Mouse (Mus musculus): ENCODE data around the gene Exd2. TPM values are rescaled to one million over a fixed set of nuclear protein-coding genes. Genes with fewer than 3 reads are reported as not detected.
A peak's percentile ranks its signal among the peaks of the same experiment; 100 is the strongest.
"Not testable (repeated sequence)": the region's sequence is repeated elsewhere in the genome, so short reads cannot be mapped to it uniquely, and the experiment has no call there.

Gene Exd2
- total RNA-seq (2021): 10 to 100 TPM; 14.3 to 14.4 TPM

DNA sequence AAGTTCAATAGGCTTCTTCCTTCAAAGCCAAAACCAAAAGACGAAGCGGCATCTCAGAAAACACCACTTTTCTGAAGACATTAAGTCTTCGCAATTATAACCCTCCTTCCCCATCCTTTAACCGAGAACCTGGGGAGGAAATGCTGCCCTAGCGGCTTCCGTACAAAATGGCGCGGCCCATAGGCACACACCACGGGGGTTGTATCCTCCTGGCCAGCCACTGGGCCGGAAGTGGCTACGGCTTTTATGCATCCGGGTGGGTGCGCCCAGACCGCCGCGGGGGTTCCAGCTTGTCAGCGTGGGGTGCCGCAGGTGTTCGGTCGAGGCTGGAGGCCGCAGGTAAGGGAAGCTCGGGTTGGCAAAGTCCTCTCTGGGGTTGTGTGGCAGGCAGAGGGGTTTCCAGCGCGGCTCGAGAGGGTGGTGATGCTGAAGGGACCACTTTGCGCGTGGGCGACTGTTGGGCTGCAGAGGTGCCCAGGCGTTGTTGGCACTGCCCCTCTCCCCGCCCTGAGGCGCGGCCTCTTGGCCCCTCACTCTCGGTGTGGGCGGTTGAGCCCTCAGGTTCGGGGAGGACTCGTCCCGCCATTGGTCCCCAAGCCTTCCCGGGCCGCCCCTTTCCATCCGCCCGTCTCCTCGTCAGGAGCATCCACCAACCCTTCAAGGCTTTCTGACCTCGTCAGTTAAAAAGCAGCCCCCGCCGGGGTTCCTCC lies at the start of gene Exd2:
Gene Exd2, plus strand, starts transcription at position 154 of the 710 bp plus-strand sequence.
- intact Hi-C loops (cut with DNase I): loop anchor here (2.0 kb wide), 1 partner anchor 26 kb away; the partner anchor contains the start of gene Dcaf5
- DNase-seq (ENCODE audit: low spot score): peak; percentile 78

GRCm38 (mm10) chr12:80415100-80415499 lies 47.8 kb upstream of the Exd2 start:
- intact Hi-C loops (cut with DNase I): no loop called here
- no peak for DNase-seq (ENCODE audit: low spot score)

DNA sequence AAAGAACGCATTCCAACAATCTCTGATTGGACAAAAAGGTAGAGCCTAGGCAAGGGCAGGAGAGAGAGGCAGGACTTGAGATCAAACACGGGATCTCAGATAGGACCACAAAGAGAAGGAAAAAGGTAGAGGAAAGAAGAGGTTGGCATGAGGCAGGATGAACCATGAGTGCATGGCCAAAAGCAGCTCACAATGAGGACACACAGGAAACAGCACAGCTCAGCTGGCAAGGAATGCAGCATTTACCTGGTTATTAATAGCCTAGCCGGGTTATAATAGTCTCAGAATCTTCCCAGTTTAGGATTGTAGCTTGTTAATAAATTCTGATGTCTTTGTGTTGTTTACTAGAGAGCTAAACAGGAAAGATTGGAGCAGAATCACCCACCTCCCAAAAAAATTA lies 35.2 kb upstream of the Exd2 start:
- intact Hi-C loops (cut with DNase I): no loop called here
- DNase-seq (ENCODE audit: low spot score): no peak

DNA sequence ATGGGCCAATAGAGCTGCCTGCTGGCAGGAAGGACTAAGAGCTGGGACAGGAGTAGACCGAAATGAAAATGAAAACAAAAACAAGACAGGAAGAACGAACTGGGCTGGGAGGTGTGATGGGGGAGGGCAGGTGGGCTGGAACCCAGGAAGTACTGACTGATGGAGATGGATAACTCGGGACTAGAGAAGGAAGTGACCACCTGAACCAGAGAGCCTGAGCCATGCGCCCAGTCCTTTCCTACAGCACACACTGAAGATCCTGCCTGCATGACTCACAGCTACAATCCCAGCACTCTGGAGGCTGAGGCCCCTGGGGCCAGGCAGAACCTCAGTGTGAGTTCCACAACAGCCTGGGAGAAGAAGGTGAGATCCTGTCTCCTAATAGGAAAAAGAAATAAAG lies 29.6 kb upstream of the Exd2 start:
- no peak for DNase-seq (ENCODE audit: low spot score)
- intact Hi-C loops (cut with DNase I): loop anchor here (5.0 kb wide), 1 partner anchor 41 kb away; no protein-coding TSS in a partner anchor

DNA sequence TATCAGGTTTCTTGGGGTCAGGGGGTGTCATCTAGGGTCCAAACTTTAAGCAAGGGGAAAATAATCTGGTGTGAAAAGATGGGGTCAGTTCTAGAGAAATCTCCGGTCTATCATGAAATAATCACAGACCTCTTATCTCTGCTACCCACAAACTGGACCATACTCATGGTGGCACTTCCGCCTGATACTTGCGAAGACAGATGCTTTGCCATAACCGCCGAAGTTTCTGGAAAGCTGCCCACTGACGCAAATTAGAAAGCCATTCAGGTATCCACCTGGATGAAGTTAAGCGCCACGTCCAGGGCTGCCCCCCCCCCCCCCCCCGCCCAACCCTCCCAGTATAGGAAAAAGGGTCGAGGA lies 28.3 kb upstream of the Exd2 start:
- DNase-seq (ENCODE audit: low spot score): no peak
- intact Hi-C loops (cut with DNase I): loop anchor here (5.0 kb wide), 1 partner anchor 42 kb away; no protein-coding TSS in a partner anchor

- intact Hi-C loops (cut with DNase I): loop anchor here (5.0 kb wide), 1 partner anchor 43 kb away; no protein-coding TSS in a partner anchor
- DNase-seq (ENCODE audit: low spot score): peak; percentile 60
Observed at GRCm38 (mm10) chr12:80434961-80435691, 27.8 kb upstream of the Exd2 start.

GRCm38 (mm10) chr12:80435887-80436286 lies 27.0 kb upstream of the Exd2 start:
- DNase-seq (ENCODE audit: low spot score): no peak
- intact Hi-C loops (cut with DNase I): loop anchor here (2.0 kb wide), 1 partner anchor 27 kb away; the partner anchor contains the start of gene Exd2

GRCm38 (mm10) chr12:80436336-80436976 lies 26.4 kb upstream of the Exd2 start, which contains the start of gene Dcaf5:
TSS of gene Dcaf5 (minus strand) at chr12:80436601.
- intact Hi-C loops (cut with DNase I): loop anchor here (2.0 kb wide), 1 partner anchor 26 kb away; the partner anchor contains the start of gene Exd2
- peak; percentile 60 for DNase-seq (ENCODE audit: low spot score)

- intact Hi-C loops (cut with DNase I): loop anchor here (2.0 kb wide), 1 partner anchor 26 kb away; the partner anchor contains the start of gene Exd2
- DNase-seq (ENCODE audit: low spot score): no peak
Observed at GRCm38 (mm10) chr12:80437051-80437675, 25.7 kb upstream of the Exd2 start.

- DNase-seq (ENCODE audit: low spot score): no peak
Observed at GRCm38 (mm10) chr12:80440957-80441356, 21.9 kb upstream of the Exd2 start.

DNA sequence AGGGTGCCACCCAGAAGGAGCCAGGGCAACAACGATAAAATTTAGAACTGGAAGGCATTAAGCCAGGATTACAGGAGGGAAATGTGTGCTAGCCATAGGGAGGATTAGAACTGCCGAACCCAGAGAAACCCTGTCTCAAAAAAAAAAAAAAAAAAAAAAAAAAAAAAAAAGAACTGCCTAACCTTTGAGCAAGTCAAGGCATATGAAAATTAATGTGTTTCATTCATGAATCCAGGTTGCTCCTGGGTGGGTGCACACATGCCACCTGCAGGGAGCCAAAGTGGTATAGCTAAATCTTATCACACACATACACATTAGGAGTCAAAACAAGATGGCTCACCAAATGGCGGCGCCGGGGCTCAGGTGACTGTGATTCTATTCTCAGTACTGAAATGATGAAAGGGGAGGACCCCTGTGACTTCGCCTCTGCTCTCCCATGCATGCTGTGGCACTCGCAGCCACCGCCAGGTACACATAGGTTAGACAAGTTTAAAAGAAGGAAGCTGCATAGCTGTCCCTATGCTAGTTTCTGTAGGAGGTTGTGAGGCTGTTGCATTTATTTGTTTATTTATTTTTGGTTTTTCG lies 18.3 kb upstream of the Exd2 start:
- DNase-seq (ENCODE audit: low spot score): no peak

More at GRCm38 (mm10) chr12:80440957-80441356, 21.9 kb upstream of the Exd2 start:
- intact Hi-C loops (cut with DNase I): no loop called here

GRCm38 (mm10) chr12:80453506-80453905 lies 9.4 kb upstream of the Exd2 start:
- intact Hi-C loops (cut with DNase I): no loop called here
- DNase-seq (ENCODE audit: low spot score): no peak

More for the DNA sequence above, 18.3 kb upstream of the Exd2 start:
- intact Hi-C loops (cut with DNase I): no loop called here

DNA sequence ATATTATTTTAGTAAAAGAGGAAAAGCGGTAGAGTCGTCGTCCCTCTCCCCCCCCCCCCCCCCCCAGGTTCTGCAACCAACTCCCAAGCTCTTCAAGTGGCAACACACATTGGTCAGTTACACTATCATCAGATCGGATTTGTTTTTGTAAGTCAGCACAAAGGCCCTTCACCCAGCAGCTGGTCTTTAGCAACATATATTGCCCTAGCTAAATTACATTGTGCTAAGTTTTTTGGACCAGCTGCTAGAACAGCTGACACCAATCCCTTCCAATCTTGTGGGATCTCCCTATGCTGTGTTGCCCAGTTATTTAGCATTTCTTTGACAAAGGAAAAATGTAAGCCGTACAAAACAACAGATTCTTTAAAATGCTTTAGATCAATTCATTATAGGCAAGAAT lies 4.9 kb upstream of the Exd2 start:
- intact Hi-C loops (cut with DNase I): no loop called here
- DNase-seq (ENCODE audit: low spot score): no peak

GRCm38 (mm10) chr12:80462292-80462896 lies 501 bp upstream of the Exd2 start:
- DNase-seq (ENCODE audit: low spot score): not testable (repeated sequence)
- intact Hi-C loops (cut with DNase I): loop anchor here (2.0 kb wide), 1 partner anchor 26 kb away; the partner anchor contains the start of gene Dcaf5

DNA sequence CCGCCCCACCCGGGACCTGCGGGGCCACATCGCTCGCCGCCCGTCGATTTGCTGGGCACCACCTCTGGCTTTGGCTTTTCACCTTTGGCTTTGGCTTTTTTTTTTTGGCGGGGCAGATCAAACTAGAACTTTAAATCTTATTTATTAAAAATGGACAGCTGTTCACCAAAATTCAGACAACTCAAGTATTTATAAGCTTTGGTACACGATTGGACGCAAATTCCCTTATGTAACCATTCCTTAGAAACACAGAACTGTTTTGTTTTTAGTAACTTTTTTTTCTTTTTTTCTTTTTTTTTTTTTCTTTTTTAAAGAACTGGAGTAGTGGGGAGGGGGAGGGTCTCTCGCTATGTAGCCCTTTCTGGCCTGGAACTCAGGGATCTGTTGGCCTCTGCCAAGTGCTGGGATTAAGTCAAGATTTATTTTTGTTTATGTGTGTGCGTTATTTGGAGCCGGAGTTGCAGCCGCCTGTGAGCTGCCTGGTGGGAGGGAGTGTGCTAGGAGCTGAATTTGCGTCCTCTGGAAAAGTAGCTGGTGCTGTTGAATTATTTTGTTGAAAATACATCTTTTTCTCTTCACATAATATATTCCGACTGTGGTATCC lies 873 bp downstream of the Exd2 start:
- no peak for DNase-seq (ENCODE audit: low spot score)
- intact Hi-C loops (cut with DNase I): loop anchor here (2.0 kb wide), 1 partner anchor 27 kb away; the partner anchor contains the start of gene Dcaf5

GRCm38 (mm10) chr12:80470206-80470605 lies 7.3 kb downstream of the Exd2 start:
- DNase-seq (ENCODE audit: low spot score): no peak
- intact Hi-C loops (cut with DNase I): no loop called here

GRCm38 (mm10) chr12:80471926-80472325 lies 9.0 kb downstream of the Exd2 start:
- no peak for DNase-seq (ENCODE audit: low spot score)
- intact Hi-C loops (cut with DNase I): no loop called here

- DNase-seq (ENCODE audit: low spot score): no peak
- intact Hi-C loops (cut with DNase I): no loop called here
Observed at GRCm38 (mm10) chr12:80473731-80474130, 10.8 kb downstream of the Exd2 start.

DNA sequence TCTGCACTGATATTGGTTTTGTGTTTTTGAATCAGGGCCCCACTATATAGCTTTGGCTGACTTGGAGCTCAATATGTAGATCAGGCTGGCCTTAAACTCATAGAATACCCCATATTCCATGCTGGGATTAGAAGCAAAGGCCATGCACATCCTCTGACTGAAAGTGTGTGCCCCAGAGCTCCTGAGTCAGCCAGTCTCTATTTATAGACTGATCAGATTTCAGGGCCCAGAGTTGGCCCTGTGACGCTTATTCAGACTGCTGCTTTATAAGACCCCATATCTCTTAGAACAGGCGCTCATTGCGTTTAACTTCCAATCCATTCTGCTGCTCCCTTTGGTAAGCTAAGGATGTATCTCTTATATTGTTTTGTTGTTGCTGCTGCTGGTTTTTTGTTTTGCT lies 17.1 kb downstream of the Exd2 start:
- intact Hi-C loops (cut with DNase I): no loop called here
- DNase-seq (ENCODE audit: low spot score): no peak

All from heart, postnatal 25 days (tissue).